Mouse (Mus musculus) macrophage (primary cell): ENCODE measurements around the gene Psmd7. TPM values are rescaled to one million over a fixed set of nuclear protein-coding genes. Genes with fewer than 3 reads are reported as not detected.
A peak's percentile ranks its signal among the peaks of the same experiment; 100 is the strongest.

ENCODE experiments used
- H3K27ac ChIP-seq: fragments of 350-480 bp; formaldehyde crosslinking; 2 replicates; pipeline ENCODE4 v1.9.0; 2021
- H3K36me3 ChIP-seq: fragments of 350-480 bp; formaldehyde crosslinking; 2 replicates; pipeline ENCODE4 v1.9.0; 2021; ENCODE audit errors: inconsistent target
- H3K4me3 ChIP-seq: fragments of 350-480 bp; formaldehyde crosslinking; 2 replicates; pipeline ENCODE4 v1.9.0; 2021; ENCODE audit errors: inconsistent target
- H3K79me2 ChIP-seq: fragments of 350-480 bp; formaldehyde crosslinking; 2 replicates; pipeline ENCODE4 v1.9.0; 2021; ENCODE audit errors: inconsistent target
- WGBS: methylation state at CpG from one replicate; pipeline ENCODE4 v1.1.7; 2026; ENCODE audit warnings: inconsistent platforms; ENCODE audit not compliant: missing documents; 5-methylcytosine and 5-hydroxymethylcytosine counted together
- polyA plus RNA-seq: library from polyadenylated mRNA; stranded (reverse); fragments of 250-400 nt; gene quantifications from 3 replicates; pipeline ENCODE4 v1.2.4, GENCODE M21; 2018; ENCODE audit warnings: inconsistent platforms

Psmd7 gene
- polyA plus RNA-seq, 1 experiment from 2014 or later = 118 TPM

GRCm38 (mm10) chr8:107560820-107561536 is 27.3 kb downstream of the Psmd7 start:
- no peak overlapping the region; the same call in 1 of the 2 replicates for H3K4me3 ChIP-seq
- 9% methylated on average over 15 of the region's 16 CpGs for WGBS
- H3K27ac ChIP-seq = peak overlapping the region; percentile 98

GRCm38 (mm10) chr8:107556511-107556936 is 31.7 kb downstream of the Psmd7 start:
- 67% methylated on average over 12 of the region's 12 CpGs for WGBS
- Histone ChIP-seq H3K27ac (no peak overlapping the region), H3K79me2 (no peaks in the 10 kb centered on the region), H3K36me3 (peaks cover 36% of the 10 kb centered on the region), H3K4me3 (no peak overlapping the region)

More at GRCm38 (mm10) chr8:107560820-107561536, 27.3 kb downstream of the Psmd7 start:
- H3K79me2 ChIP-seq = no peaks in the 10 kb centered on the region
- H3K36me3 ChIP-seq = peaks cover 17% of the 10 kb centered on the region; the same call in 1 of the 2 replicates

DNA sequence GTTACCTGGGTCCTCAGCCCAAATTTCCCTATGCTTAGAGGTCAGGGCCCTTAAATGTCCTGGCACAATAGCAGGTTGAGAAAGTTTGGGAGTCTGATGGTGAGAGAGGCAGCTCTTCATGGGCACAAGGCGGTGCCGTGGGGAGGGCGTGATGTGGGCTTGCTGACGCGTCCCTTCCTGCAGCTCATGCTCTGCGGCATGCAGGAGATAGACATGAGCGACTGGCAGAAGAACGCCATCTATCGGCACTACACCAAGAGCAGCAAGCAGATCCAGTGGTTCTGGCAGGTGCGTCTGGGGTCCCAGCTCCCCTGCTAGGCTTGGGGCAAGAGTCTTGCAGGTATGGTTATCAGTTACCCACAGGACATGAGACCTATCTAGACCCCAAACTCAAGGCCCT is 33.0 kb downstream of the Psmd7 start:
- Histone ChIP-seq H3K36me3 (peaks cover 47% of the 10 kb centered on the region), H3K27ac (no peak overlapping the region), H3K4me3 (no peak overlapping the region), H3K79me2 (no peaks in the 10 kb centered on the region)
- WGBS = 95% methylated on average over 10 of the region's 10 CpGs

GRCm38 (mm10) chr8:107552234-107552633 is 36.0 kb downstream of the Psmd7 start:
- 2% methylated on average over 6 of the region's 6 CpGs for WGBS
- H3K4me3 ChIP-seq = no peak overlapping the region
- H3K36me3 ChIP-seq = peaks cover 69% of the 10 kb centered on the region
- no peaks in the 10 kb centered on the region for H3K79me2 ChIP-seq
- H3K27ac ChIP-seq = no peak overlapping the region

DNA sequence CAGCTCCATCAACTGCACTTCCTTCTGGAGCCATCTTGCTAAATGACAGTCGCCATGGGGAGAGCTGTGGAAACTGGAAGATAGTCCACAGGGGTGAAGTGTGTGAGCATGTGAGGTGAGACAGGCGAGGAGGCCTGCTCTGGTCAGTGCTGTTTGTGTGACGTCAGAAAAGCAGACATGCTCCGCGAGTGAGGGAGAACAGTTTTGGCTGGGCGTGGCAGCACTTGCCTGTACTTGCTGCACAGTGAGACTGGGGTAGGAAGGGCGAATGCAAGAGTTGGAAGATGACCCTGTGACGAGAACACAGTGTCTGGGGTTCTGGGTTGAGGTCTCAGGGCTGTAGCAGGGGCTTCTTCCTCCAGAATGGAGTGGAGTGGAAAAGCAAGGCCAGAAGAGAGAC is 41.4 kb downstream of the Psmd7 start:
- H3K36me3 ChIP-seq = peaks cover 92% of the 10 kb centered on the region
- WGBS = 98% methylated on average over 8 of the region's 8 CpGs
- H3K4me3 ChIP-seq = no peak overlapping the region

GRCm38 (mm10) chr8:107546154-107546553 is 42.1 kb downstream of the Psmd7 start:
- peaks cover 97% of the 10 kb centered on the region for H3K36me3 ChIP-seq
- no peak overlapping the region for H3K4me3 ChIP-seq
- no peaks in the 10 kb centered on the region for H3K79me2 ChIP-seq
- no peak overlapping the region for H3K27ac ChIP-seq
- WGBS = 93% methylated on average over 4 of the region's 4 CpGs

More for the DNA sequence above, 41.4 kb downstream of the Psmd7 start:
- Histone ChIP-seq H3K79me2 (no peaks in the 10 kb centered on the region), H3K27ac (no peak overlapping the region)

DNA sequence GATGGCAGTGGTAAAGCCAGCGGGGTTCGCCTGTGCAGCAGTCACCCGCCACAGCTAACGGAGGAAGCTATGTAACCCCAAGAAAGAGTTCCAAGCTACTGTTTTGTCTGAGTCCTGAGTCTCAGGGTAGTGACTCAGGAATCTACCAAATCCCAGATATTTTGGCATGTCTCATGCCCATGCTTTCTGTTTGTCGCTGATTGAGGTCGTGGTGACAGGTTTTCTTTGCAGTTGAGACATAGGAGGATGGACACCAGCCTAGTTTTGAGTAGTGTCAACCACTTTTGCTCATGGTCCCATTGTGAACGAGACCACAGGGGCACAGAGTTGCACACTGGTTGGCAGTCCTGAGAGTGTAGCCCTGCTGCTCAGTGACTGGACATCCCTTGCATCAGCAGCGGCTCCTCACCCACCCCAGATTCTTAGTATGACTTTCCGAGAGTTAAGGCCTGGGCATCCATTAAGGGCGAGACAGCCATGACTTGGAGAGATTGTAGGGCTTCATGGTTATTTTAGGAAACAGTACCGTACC is 42.6 kb downstream of the Psmd7 start:
- H3K27ac ChIP-seq = no peak overlapping the region
- peaks cover 97% of the 10 kb centered on the region for H3K36me3 ChIP-seq
- H3K79me2 ChIP-seq = no peaks in the 10 kb centered on the region
- 95% methylated on average over 11 of the region's 11 CpGs for WGBS
- H3K4me3 ChIP-seq = no peak overlapping the region

- peaks cover 95% of the 10 kb centered on the region for H3K36me3 ChIP-seq
- WGBS = 93% methylated on average over 10 of the region's 10 CpGs
- H3K27ac ChIP-seq = no peak overlapping the region
- no peak overlapping the region for H3K4me3 ChIP-seq
- H3K79me2 ChIP-seq = no peaks in the 10 kb centered on the region
Observed at GRCm38 (mm10) chr8:107544651-107545174, 43.6 kb downstream of the Psmd7 start.

DNA sequence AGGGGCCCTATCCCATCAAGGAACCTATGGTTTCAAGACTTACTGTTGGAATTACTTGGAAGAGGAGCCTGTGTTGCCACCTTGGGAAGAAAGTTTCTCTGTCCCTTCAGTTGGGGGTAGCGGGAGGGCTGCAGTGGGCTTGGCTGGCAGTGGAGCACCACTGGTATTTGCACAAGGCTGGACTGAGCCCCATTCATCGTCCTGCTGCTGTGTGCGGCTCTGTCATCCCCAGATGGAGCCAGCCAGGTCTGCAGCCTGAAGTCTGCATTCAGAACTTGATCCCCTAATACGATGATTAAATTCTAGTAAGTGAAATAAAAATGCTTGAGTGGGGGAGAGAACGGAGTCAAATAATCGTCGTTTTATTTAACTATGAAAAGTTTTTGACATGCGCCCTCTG is 44.1 kb downstream of the Psmd7 start:
- WGBS = 93% methylated on average over 8 of the region's 8 CpGs
- H3K4me3 ChIP-seq = no peak overlapping the region
- peaks cover 95% of the 10 kb centered on the region for H3K36me3 ChIP-seq
- no peaks in the 10 kb centered on the region for H3K79me2 ChIP-seq
- H3K27ac ChIP-seq = no peak overlapping the region

DNA sequence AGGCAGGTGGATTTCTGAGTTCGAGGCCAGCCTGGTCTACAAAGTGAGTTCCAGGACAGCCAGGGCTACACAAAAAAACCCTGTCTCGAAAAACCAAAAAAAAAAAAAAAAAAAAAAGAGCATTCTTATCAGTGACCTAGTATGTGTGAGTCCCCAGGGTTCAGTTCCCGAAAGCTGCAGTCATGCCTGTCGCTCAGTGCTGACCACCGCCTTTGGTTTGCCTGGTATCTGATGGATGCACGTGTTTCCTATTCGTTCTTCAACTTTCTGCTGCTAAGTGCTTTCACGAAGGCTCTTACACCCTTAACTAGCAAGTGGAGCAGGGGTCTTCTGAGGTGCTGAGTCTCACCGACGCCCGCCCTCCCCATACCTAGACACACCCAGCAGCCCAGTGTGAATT is 44.5 kb downstream of the Psmd7 start:
- 88% methylated on average over 9 of the region's 11 CpGs for WGBS
- Histone ChIP-seq H3K36me3 (peaks cover 95% of the 10 kb centered on the region), H3K27ac (no peak overlapping the region), H3K79me2 (no peaks in the 10 kb centered on the region), H3K4me3 (no peak overlapping the region)

GRCm38 (mm10) chr8:107542151-107542550 is 46.1 kb downstream of the Psmd7 start:
- 95% methylated on average over 3 of the region's 3 CpGs for WGBS
- H3K36me3 ChIP-seq = peaks cover 80% of the 10 kb centered on the region

GRCm38 (mm10) chr8:107541369-107541768 is 46.9 kb downstream of the Psmd7 start:
- H3K36me3 ChIP-seq = peaks cover 78% of the 10 kb centered on the region
- no peak overlapping the region for H3K4me3 ChIP-seq
- H3K79me2 ChIP-seq = no peaks in the 10 kb centered on the region
- WGBS = 48% methylated on average over 4 of the region's 4 CpGs
- H3K27ac ChIP-seq = no peak overlapping the region

More at GRCm38 (mm10) chr8:107542151-107542550, 46.1 kb downstream of the Psmd7 start:
- Histone ChIP-seq H3K4me3 (no peak overlapping the region), H3K27ac (no peak overlapping the region), H3K79me2 (no peaks in the 10 kb centered on the region)

GRCm38 (mm10) chr8:107540623-107541022 is 47.6 kb downstream of the Psmd7 start:
- WGBS = 87% methylated on average over 12 of the region's 12 CpGs
- peaks cover 78% of the 10 kb centered on the region for H3K36me3 ChIP-seq
- no peak overlapping the region for H3K27ac ChIP-seq
- no peak overlapping the region for H3K4me3 ChIP-seq
- no peaks in the 10 kb centered on the region for H3K79me2 ChIP-seq

DNA sequence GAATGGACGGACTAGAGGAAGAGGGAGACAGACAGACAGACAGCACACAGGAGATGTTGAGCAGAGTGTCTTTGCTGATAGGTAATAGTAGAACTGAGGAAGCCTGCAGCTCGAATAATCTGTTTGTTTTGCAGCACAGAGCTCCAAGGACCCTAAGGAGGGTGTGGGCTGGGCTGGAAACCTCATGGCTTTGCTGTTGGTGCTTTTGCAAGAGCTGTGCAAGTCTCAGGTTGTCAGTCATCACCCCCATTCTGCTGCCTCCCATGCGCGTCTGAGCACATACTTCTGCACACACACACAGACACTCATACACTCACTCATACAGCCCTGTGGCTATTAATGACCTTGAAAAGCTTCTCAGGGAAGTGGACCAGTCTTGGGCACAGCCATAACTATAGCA is 50.8 kb downstream of the Psmd7 start:
- H3K79me2 ChIP-seq = no peaks in the 10 kb centered on the region
- no peak overlapping the region for H3K27ac ChIP-seq
- 87% methylated on average over 4 of the region's 4 CpGs for WGBS
- peaks cover 77% of the 10 kb centered on the region for H3K36me3 ChIP-seq
- no peak overlapping the region for H3K4me3 ChIP-seq
